Mouse (Mus musculus) Muller cell, postnatal 12 days (primary cell): ENCODE measurements around the gene Bcas1.
A peak's percentile ranks its signal among the peaks of the same experiment; 100 is the strongest.

Source experiments
- DNase-seq: peaks from one replicate; pipeline ENCODE4 v3.0.0-alpha.2; 2015; ENCODE audit errors: inconsistent ontology term

Bcas1 gene

DNA sequence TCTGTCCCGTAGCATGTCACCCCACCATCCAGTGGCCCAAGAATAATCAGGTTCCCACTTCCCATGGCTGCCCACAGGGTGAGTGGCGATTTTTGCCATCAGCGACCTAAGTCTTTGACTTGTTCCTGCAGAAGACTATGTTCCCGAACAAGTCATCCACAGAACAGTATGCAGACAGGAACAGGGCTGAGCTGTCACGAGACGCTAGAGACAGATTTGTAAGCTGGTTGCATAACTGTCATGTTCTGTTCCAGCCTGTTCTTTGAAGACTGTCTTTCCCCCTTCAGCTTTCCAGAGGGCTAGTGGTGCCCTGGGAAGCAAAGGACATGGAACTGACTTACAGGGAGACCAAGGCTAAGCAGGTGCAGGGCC lies 116.7 kb downstream of the Bcas1 start:
- DNase-seq = no peak

DNA sequence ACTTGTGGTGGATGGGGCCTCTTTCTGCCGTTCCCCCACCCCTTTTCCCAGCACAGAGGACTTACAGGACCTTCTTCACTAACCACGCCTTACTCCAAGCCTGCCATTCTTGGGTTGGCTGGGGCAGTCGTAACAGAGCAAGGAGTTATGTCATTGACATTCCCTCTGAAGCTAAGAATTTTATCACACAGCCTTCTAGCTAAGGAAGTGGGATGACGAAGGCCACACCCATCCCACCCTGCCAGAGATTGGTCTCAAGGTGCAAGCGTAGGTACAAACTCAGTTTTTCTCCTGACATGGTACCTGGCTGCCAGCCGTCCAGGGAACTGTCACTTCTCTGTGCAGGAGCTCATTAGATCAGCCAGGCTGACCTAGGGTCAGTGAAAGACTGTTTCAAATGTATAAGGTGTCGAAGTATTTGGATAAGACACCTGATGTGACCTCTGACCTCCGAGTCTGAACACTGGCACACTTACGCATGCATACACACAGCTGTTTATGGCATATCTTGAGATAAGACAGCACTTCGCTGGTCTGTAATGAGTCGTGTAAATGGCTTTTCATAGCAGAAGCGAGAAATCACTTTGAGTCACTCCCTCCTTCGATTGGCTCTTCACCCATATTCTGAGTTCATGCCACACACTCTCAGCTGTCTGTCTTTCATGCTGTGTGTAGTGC lies 117.2 kb downstream of the Bcas1 start:
- no peak for DNase-seq

DNA sequence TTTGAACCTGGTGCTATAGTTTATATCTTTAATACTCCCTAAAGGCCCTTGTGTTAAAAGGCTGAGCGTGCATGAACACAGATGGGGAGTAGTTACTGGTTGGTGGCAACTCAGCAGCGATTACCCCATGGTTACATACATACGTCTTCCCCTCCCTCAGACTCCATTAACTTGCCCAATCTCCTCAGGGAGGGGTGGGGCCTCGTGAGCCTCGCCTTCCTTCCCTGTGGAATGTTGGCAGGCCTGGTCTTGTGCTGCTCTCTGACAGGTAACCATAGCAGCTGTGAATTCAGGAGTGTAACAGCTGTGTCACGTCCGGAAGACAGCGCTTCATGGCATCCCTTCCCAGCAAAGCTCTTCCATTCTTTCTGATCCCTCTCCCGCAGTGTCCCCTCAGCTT lies 118.7 kb downstream of the Bcas1 start:
- no peak for DNase-seq

DNA sequence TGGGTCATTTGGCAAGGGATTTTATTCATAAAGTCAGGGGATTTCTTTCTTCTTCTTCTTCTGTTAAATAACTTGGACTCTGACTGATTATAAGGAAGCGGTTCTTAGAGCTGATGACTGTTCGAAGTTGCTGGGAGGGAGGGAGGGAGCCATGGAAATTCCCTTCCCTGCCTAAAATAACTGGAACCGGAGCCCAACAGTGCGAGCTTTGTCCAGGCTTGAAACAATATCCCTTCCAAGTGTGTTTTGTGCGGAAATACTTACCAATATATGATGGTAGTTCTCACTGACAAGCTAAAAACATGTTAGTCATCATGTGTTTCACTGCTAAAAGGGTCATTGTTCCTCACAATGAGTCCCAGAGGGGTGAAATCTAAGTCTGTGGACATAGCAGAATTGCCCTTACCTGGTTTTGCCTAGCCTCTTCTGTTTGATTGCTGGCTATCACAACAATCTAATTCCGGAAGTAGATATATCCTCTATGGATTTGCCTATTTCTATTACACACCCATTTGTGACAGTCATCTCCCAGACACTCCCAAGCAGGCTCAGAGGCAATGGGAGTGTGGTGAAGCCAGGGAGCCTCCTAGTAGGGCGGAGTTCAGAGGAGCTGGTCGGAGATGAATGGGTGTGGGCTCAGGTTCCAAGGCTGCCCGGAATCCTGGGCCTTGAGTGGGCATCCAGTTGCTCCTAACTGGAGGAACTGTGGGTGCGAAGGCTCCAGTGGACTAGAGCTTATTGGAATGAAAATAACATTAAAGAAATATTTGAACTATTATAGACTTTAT lies 119.4 kb downstream of the Bcas1 start:
- DNase-seq = peak; percentile 36

DNA sequence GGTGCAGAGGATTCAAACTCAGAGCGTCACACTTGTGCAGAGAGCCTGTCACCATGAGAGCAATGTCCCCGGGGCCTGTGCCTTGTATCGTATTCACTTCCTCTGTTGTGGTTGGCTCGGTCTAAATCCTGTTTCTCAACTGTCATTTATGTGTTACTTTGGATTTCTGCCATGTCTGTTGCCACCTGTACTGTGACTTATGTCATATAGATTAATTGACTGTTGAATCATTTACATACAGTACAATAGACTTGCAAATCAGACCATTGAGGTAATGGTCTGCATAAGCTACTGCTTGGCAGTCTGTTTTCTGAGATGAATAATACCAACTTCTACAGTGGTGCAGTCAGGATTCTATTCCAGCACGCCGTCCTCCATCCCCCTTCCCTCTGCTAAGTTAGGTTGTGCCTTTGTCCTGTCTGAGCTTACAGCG lies 120.0 kb downstream of the Bcas1 start:
- no peak for DNase-seq

DNA sequence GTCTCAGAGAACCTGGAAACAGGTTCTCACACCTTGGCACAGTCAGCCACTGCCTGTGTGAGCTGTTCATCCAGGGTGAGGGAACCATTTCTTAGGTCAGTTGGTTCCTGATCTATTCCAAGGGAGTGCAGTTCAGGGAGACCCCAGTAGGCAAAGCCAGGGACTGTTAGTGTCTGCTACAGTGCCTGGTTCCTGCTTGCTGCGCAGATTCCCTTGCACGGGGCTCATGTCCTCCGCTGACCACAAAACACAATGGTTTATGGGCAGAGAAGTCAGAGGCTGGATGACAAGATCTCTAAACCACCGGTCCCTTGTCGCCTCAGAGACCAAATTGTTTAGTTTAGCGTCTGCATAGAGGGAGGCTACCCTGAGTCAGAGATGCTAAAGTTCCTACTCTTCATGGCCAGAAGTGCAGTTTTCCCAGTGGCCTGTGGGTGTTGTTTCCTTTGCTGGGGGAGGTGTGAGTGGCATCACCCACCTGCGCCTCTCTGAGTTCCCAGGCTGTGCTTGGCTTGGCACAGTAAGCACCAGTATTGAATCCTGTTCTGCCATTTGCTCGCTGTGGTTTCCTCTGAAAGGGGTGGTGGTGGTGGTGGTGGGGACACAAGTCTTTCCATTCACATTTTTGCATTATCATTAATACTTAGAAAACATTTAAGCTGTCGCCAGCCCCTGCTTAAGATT lies 120.9 kb downstream of the Bcas1 start:
- DNase-seq = no peak

DNA sequence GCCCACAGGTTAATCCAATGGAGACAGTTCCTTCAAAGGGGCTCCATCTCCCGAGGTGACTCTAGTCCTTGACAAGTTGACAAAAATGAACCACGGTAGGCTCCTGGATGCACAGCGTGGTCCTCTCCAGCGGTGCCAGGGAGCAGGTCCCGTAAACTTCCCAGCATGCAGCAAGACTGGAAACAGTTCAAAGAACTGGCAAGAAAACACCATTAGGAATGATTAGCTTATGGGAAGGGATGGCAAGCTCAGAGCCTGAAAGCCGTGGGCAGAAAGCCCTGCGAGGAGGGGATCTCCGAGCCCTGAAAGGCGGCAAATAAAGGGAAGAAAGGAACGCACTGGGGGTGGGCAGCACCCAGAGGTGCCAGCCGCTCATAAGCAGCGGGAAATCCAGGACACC lies 122.9 kb downstream of the Bcas1 start:
- DNase-seq = peak; percentile 45

DNA sequence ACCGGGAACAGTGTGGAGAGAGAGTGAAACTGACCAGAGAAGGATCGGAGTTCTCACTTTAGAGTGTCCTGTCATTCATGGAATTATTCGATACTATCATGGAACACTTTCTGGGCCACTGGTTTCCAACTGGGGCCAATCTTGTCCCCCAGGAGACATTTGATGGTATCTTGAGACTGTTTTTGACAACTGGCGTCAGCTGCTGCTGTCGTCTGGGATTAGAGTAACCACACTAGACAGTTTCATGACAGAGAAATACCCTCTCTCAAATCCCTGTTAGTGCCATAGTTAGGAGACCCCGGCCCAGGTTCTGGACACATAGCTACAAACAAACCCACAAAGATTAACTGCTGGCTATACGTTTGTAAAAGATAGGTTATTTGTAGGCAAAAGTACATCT lies 124.0 kb downstream of the Bcas1 start:
- DNase-seq = no peak

DNA sequence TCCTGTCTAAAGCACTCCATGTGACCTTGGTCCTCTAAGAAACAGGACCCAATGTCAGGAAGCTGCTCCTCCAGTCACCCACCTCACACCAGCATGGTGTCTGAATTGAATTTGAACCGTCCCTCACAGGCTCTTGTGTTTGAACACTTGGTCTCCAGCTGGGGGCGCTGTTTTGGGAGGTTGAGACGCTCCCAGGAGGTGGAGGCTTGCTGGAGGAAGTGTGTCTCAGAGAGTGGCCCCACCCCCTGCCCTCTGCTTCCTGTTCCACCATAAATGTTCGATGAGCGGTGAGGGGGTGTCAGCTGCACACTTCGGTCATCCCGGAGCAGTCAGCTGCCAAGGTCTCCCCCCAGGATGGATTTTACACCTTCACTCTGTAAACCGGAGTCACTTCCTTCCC lies 124.8 kb downstream of the Bcas1 start:
- DNase-seq = no peak
